Mouse (Mus musculus) forebrain, embryonic 11.5 days (tissue): ENCODE measurements around the gene Gm47791. TPM values are rescaled to one million over a fixed set of nuclear protein-coding genes. Genes with fewer than 3 reads are reported as not detected.

Source experiments
- ATAC-seq: fragments of 200-750 bp; cut with Nextera tagmentation; replicated peaks from 2 replicates; pipeline ENCODE4 v1.8.0; 2017; ENCODE audit warnings: moderate TSS enrichment; ENCODE audit not compliant: low FRiP score
- DNase-seq: peaks from one replicate; pipeline ENCODE4 v3.0.0-alpha.2; 2017; ENCODE audit warnings: low spot score
- H3K27ac ChIP-seq: fragments of 300-500 bp; sonication (generic); 2 replicates; pipeline ENCODE4 v1.5.1; 2014; ENCODE audit warnings: low read depth, low read length
- H3K27me3 ChIP-seq: fragments of 300-500 bp; sonication (generic); 2 replicates; pipeline ENCODE4 v1.6.1; 2014; ENCODE audit warnings: mild to moderate bottlenecking, low read length, mixed read lengths; ENCODE audit not compliant: control insufficient read depth, insufficient read depth
- H3K36me3 ChIP-seq: fragments of 300-500 bp; sonication (generic); 2 replicates; pipeline ENCODE4 v1.6.1; 2014; ENCODE audit warnings: mild to moderate bottlenecking, low read length, moderate library complexity, mixed read lengths; ENCODE audit not compliant: control insufficient read depth, insufficient read depth
- H3K4me1 ChIP-seq: fragments of 300-500 bp; sonication (generic); replicated peaks from 2 replicates; pipeline ENCODE4 v1.6.1; 2014; ENCODE audit warnings: low read length, mixed read lengths; ENCODE audit not compliant: control insufficient read depth, insufficient read depth
- H3K4me2 ChIP-seq: fragments of 300-500 bp; sonication (generic); 2 replicates; pipeline ENCODE4 v1.6.1; 2014; ENCODE audit warnings: low read depth, mild to moderate bottlenecking, low read length, moderate library complexity, mixed read lengths; ENCODE audit not compliant: severe bottlenecking
- H3K4me3 ChIP-seq: fragments of 300-500 bp; sonication (generic); 2 replicates; pipeline ENCODE4 v1.5.1; 2014; ENCODE audit warnings: low read depth, low read length
- H3K9ac ChIP-seq: fragments of 300-500 bp; sonication (generic); 2 replicates; pipeline ENCODE4 v1.6.1; 2014; ENCODE audit warnings: low read length
- H3K9me3 ChIP-seq: fragments of 300-500 bp; sonication (generic); 2 replicates; pipeline ENCODE4 v1.6.1; 2016; ENCODE audit warnings: low read length, mixed read lengths; ENCODE audit not compliant: control insufficient read depth
- WGBS: fragments of 180-500 bp; shearing (Covaris S2); extraction: QIAGEN DNeasy Blood & Tissue Kit; methylation state at CpG from one replicate; pipeline ENCODE4 v1.1.7; 2014; 5-methylcytosine and 5-hydroxymethylcytosine counted together
- polyA plus RNA-seq: library from polyadenylated mRNA; unstranded; fragments of >200 nt; fragmentation: Nextera tagmentation; extraction: Ambion mirVana; gene quantifications from 2 replicates; pipeline ENCODE4 v1.2.1, GENCODE M21; 2014

Gm47791 gene
- polyA plus RNA-seq, 1 experiment from 2014 or later = not detected

GRCm38 (mm10) chr1:82725026-82725874, 45.8 kb downstream of the Gm47791 start:
- Histone ChIP-seq H3K9me3 (no peaks in the 10 kb centered on the region), H3K9ac (peak overlapping the region; percentile 95), H3K27ac (no peak overlapping the region; the same call in 1 of the 2 replicates), H3K4me2 (peak overlapping the region; percentile 88), H3K27me3 (peaks cover 2% of the 10 kb centered on the region; the same call in 1 of the 2 replicates), H3K4me1 (0 out of 2 replicates have a peak, but pooled peaks cover 3% of the 10 kb centered on the region), H3K36me3 (no peaks in the 10 kb centered on the region), H3K4me3 (peak overlapping the region; percentile 83)
- ATAC-seq (peak; percentile 98), DNase-seq (no peak)
- under 1% methylated on average over 37 of the region's 37 CpGs for WGBS

DNA sequence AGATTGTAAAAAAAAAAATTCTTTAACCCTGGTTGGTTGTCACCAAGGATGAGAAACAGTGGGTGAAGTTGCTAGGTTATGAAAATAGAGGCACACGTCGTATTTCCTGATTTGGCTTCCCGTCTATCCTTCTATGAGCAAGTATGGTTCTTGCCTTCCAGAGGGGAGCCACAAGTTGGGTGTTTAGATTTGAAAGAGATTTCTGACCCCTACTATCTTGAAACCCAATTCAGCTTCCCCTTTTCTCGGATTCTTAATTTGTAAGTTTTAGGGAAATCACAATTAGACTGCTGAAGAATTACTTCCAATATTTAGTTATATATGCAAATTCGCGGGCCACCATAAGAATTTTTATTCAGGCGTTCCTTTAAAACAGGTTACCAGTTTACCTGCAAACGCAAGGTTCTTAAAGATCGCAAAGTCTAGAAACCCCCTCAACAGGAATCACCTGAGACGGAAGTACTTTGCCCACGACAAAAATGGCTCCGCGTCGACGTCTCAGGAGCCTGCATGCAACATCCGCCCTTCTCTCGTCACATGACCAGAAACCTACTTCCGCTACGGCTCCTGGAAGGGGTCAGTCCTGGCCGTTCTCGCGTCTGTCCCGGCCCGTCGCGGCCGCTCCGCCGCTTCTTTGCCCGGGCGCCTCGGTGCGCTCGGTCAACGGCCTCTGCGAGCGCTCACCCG, 46.6 kb downstream of the Gm47791 start, which contains the start of gene Mff:
Gene Mff (plus strand): TSS at position 552 of the 687 bp plus-strand sequence.
- peak; percentile 99 for ATAC-seq
- peak within 1 kb of the TSS; percentile 88 for H3K4me2 ChIP-seq
- H3K36me3 ChIP-seq = no peaks in the 10 kb centered on the region
- no peaks in the 10 kb centered on the region for H3K9me3 ChIP-seq
- H3K27me3 ChIP-seq = peaks cover 2% of the 10 kb centered on the region; the same call in 1 of the 2 replicates
- H3K27ac ChIP-seq = no peak within 1 kb of the TSS; the same call in 1 of the 2 replicates
- H3K9ac ChIP-seq = peak within 1 kb of the TSS; percentile 95
- 10% methylated on average over 38 of the region's 38 CpGs for WGBS
- peak; percentile 92 for DNase-seq
- peak within 1 kb of the TSS; percentile 83 for H3K4me3 ChIP-seq
- 0 out of 2 replicates have a peak, but pooled peaks cover 3% of the 10 kb centered on the region for H3K4me1 ChIP-seq

Other genes with a start within 250 kb of the Gm47791 start
- 0.12 and 0.21 TPM in 2 replicates for gene Col4a4, start 184.4 kb downstream of the Gm47791 start, polyA plus RNA-seq
- 0.08 and 0.28 TPM in 2 replicates for gene Col4a3, start 184.3 kb downstream of the Gm47791 start, polyA plus RNA-seq
- gene Mff, start 46.4 kb downstream of the Gm47791 start, polyA plus RNA-seq = 268 and 290 TPM in 2 replicates
- gene Tm4sf20, start 2.8 kb downstream of the Gm47791 start, polyA plus RNA-seq = 0.23 TPM in 1 of 2 replicates, not detected in the other
- 47.3 and 49.5 TPM in 2 replicates for gene Agfg1, start 68.2 kb upstream of the Gm47791 start, polyA plus RNA-seq
- gene A030005L19Rik, start 142.1 kb upstream of the Gm47791 start, polyA plus RNA-seq = 0.47 TPM in 1 of 2 replicates, not detected in the other
- not detected in 2 replicates for gene A030014E15Rik, start 153.7 kb upstream of the Gm47791 start, polyA plus RNA-seq
- gene Gm6217, start 160.2 kb upstream of the Gm47791 start, polyA plus RNA-seq = not detected in 2 replicates
- gene A030003K21Rik, start 172.1 kb upstream of the Gm47791 start, polyA plus RNA-seq = not detected in 2 replicates
- not detected in 2 replicates for gene Gm7544, start 184.8 kb upstream of the Gm47791 start, polyA plus RNA-seq
- not detected in 2 replicates for gene Gm47955, start 189.0 kb upstream of the Gm47791 start, polyA plus RNA-seq
- gene Gm47959, start 229.3 kb upstream of the Gm47791 start, polyA plus RNA-seq = not detected in 2 replicates